Mouse (Mus musculus): Measurements from ENCODE around the gene Mical3. TPM values are rescaled to one million over a fixed set of nuclear protein-coding genes. Genes with fewer than 3 reads are reported as not detected.

Gene Mical3
- polyA plus RNA-seq, 1 experiment: 49.0 TPM

- H3K27me3 ChIP-seq (ENCODE audit: control insufficient read depth, insufficient read depth, low read length, poor library complexity, severe bottlenecking): no peaks in the 10 kb centered on the region
- H3K4me3 ChIP-seq (ENCODE audit: low read depth, low read length): no peak overlapping the region
- no peaks in the 10 kb centered on the region for H3K4me1 ChIP-seq (ENCODE audit: control insufficient read depth, insufficient read depth, low read length)
- no peak overlapping the region for H3K9ac ChIP-seq (ENCODE audit: low read depth, poor library complexity, severe bottlenecking)
- TF ChIP-seq CTCF (IDR thresholded peaks at IDR 0.05; ENCODE audit: low read depth, low read length): peak; percentile 95
- TF ChIP-seq POLR2A (IDR thresholded peaks at IDR 0.05; ENCODE audit: insufficient read depth, low read length): no peak
- no peak for TF ChIP-seq EP300 (IDR thresholded peaks at IDR 0.05; ENCODE audit: insufficient read depth, low read depth, low read length)
- no peaks in the 10 kb centered on the region for H3K36me3 ChIP-seq (ENCODE audit: control insufficient read depth, insufficient read depth, low read length, poor library complexity, severe bottlenecking)
- H3K27ac ChIP-seq (ENCODE audit: insufficient read depth, low read length): no peak overlapping the region
- H3K9me3 ChIP-seq (replicated peaks; ENCODE audit: control insufficient read depth, insufficient read depth, low read length, poor library complexity, severe bottlenecking): no peaks in the 10 kb centered on the region
Observed at GRCm38 (mm10) chr6:120971797-120972590, 158.8 kb downstream of the Mical3 start.

- H3K4me3 ChIP-seq (ENCODE audit: low read depth, low read length): no peak overlapping the region
- TF ChIP-seq CTCF (IDR thresholded peaks at IDR 0.05; ENCODE audit: low read depth, low read length) (no peak), EP300 (IDR thresholded peaks at IDR 0.05; ENCODE audit: insufficient read depth, low read depth, low read length) (no peak), POLR2A (IDR thresholded peaks at IDR 0.05; ENCODE audit: insufficient read depth, low read length) (no peak)
- no peak overlapping the region for H3K27ac ChIP-seq (ENCODE audit: insufficient read depth, low read length)
- H3K9me3 ChIP-seq (replicated peaks; ENCODE audit: control insufficient read depth, insufficient read depth, low read length, poor library complexity, severe bottlenecking): no peaks in the 10 kb centered on the region
- no peaks in the 10 kb centered on the region for H3K36me3 ChIP-seq (ENCODE audit: control insufficient read depth, insufficient read depth, low read length, poor library complexity, severe bottlenecking)
- no peaks in the 10 kb centered on the region for H3K4me1 ChIP-seq (ENCODE audit: control insufficient read depth, insufficient read depth, low read length)
- no peaks in the 10 kb centered on the region for H3K27me3 ChIP-seq (ENCODE audit: control insufficient read depth, insufficient read depth, low read length, poor library complexity, severe bottlenecking)
- no peak overlapping the region for H3K9ac ChIP-seq (ENCODE audit: low read depth, poor library complexity, severe bottlenecking)
Observed at GRCm38 (mm10) chr6:120970939-120971796, 159.6 kb downstream of the Mical3 start.

- Histone ChIP-seq H3K9ac (ENCODE audit: low read depth, poor library complexity, severe bottlenecking) (no peak overlapping the region), H3K27me3 (ENCODE audit: control insufficient read depth, insufficient read depth, low read length, poor library complexity, severe bottlenecking) (no peaks in the 10 kb centered on the region), H3K4me1 (ENCODE audit: control insufficient read depth, insufficient read depth, low read length) (no peaks in the 10 kb centered on the region), H3K9me3 (replicated peaks; ENCODE audit: control insufficient read depth, insufficient read depth, low read length, poor library complexity, severe bottlenecking) (no peaks in the 10 kb centered on the region), H3K36me3 (ENCODE audit: control insufficient read depth, insufficient read depth, low read length, poor library complexity, severe bottlenecking) (no peaks in the 10 kb centered on the region), H3K4me3 (ENCODE audit: low read depth, low read length) (no peak overlapping the region), H3K27ac (ENCODE audit: insufficient read depth, low read length) (no peak overlapping the region)
- TF ChIP-seq CTCF (IDR thresholded peaks at IDR 0.05; ENCODE audit: low read depth, low read length) (no peak), POLR2A (IDR thresholded peaks at IDR 0.05; ENCODE audit: insufficient read depth, low read length) (no peak), EP300 (IDR thresholded peaks at IDR 0.05; ENCODE audit: insufficient read depth, low read depth, low read length) (no peak)
Observed at GRCm38 (mm10) chr6:120965814-120966213, 165.0 kb downstream of the Mical3 start.

GRCm38 (mm10) chr6:120964179-120964578 is 166.6 kb downstream of the Mical3 start:
- H3K36me3 ChIP-seq (ENCODE audit: control insufficient read depth, insufficient read depth, low read length, poor library complexity, severe bottlenecking): no peaks in the 10 kb centered on the region
- H3K4me1 ChIP-seq (ENCODE audit: control insufficient read depth, insufficient read depth, low read length): no peaks in the 10 kb centered on the region
- H3K9me3 ChIP-seq (replicated peaks; ENCODE audit: control insufficient read depth, insufficient read depth, low read length, poor library complexity, severe bottlenecking): no peaks in the 10 kb centered on the region
- no peak overlapping the region for H3K9ac ChIP-seq (ENCODE audit: low read depth, poor library complexity, severe bottlenecking)
- no peak overlapping the region for H3K4me3 ChIP-seq (ENCODE audit: low read depth, low read length)
- no peaks in the 10 kb centered on the region for H3K27me3 ChIP-seq (ENCODE audit: control insufficient read depth, insufficient read depth, low read length, poor library complexity, severe bottlenecking)
- no peak overlapping the region for H3K27ac ChIP-seq (ENCODE audit: insufficient read depth, low read length)
- no peak for TF ChIP-seq EP300 (IDR thresholded peaks at IDR 0.05; ENCODE audit: insufficient read depth, low read depth, low read length)
- TF ChIP-seq POLR2A (IDR thresholded peaks at IDR 0.05; ENCODE audit: insufficient read depth, low read length): no peak
- TF ChIP-seq CTCF (IDR thresholded peaks at IDR 0.05; ENCODE audit: low read depth, low read length): no peak

GRCm38 (mm10) chr6:120960338-120961030 is 170.3 kb downstream of the Mical3 start:
- Histone ChIP-seq H3K4me3 (ENCODE audit: low read depth, low read length) (no peak overlapping the region), H3K27me3 (ENCODE audit: control insufficient read depth, insufficient read depth, low read length, poor library complexity, severe bottlenecking) (no peaks in the 10 kb centered on the region), H3K36me3 (ENCODE audit: control insufficient read depth, insufficient read depth, low read length, poor library complexity, severe bottlenecking) (no peaks in the 10 kb centered on the region)

More at GRCm38 (mm10) chr6:120960338-120961030, 170.3 kb downstream of the Mical3 start:
- no peaks in the 10 kb centered on the region for H3K9me3 ChIP-seq (replicated peaks; ENCODE audit: control insufficient read depth, insufficient read depth, low read length, poor library complexity, severe bottlenecking)
- H3K27ac ChIP-seq (ENCODE audit: insufficient read depth, low read length): no peak overlapping the region
- TF ChIP-seq EP300 (IDR thresholded peaks at IDR 0.05; ENCODE audit: insufficient read depth, low read depth, low read length) (no peak), CTCF (IDR thresholded peaks at IDR 0.05; ENCODE audit: low read depth, low read length) (no peak)
- H3K9ac ChIP-seq (ENCODE audit: low read depth, poor library complexity, severe bottlenecking): no peak overlapping the region
- no peaks in the 10 kb centered on the region for H3K4me1 ChIP-seq (ENCODE audit: control insufficient read depth, insufficient read depth, low read length)
